Mouse (Mus musculus) limb, embryonic 15.5 days (tissue): ENCODE measurements around the gene Kpna3. TPM values are rescaled to one million over a fixed set of nuclear protein-coding genes. Genes with fewer than 3 reads are reported as not detected.

Experiments used
- ATAC-seq: fragments of 200-750 bp; cut with Nextera tagmentation; 2 replicates; pipeline ENCODE4 v1.8.0; 2017; ENCODE audit warnings: low read depth, moderate TSS enrichment; ENCODE audit not compliant: insufficient number of reproducible peaks, low FRiP score, low TSS enrichment
- H3K27ac ChIP-seq: fragments of 300-500 bp; sonication (generic); 2 replicates; pipeline ENCODE4 v1.5.1; 2015; ENCODE audit warnings: moderate library complexity, mild to moderate bottlenecking, inconsistent platforms
- H3K27me3 ChIP-seq: fragments of 300-500 bp; sonication (generic); 2 replicates; pipeline ENCODE4 v1.6.1; 2015; ENCODE audit warnings: inconsistent platforms
- H3K36me3 ChIP-seq: fragments of 300-500 bp; sonication (generic); 2 replicates; pipeline ENCODE4 v1.6.1; 2015; ENCODE audit warnings: inconsistent platforms
- H3K4me1 ChIP-seq: fragments of 300-500 bp; sonication (generic); 2 replicates; pipeline ENCODE4 v1.6.1; 2015; ENCODE audit warnings: inconsistent platforms
- H3K4me2 ChIP-seq: fragments of 300-500 bp; sonication (generic); 2 replicates; pipeline ENCODE4 v1.6.1; 2015; ENCODE audit warnings: mild to moderate bottlenecking, inconsistent platforms
- H3K4me3 ChIP-seq: fragments of 300-500 bp; sonication (generic); 2 replicates; pipeline ENCODE4 v1.5.1; 2015; ENCODE audit warnings: mild to moderate bottlenecking, inconsistent platforms
- H3K9ac ChIP-seq: fragments of 300-500 bp; sonication (generic); 2 replicates; pipeline ENCODE4 v1.6.1; 2015; ENCODE audit warnings: inconsistent platforms
- H3K9me3 ChIP-seq: fragments of 300-500 bp; sonication (generic); 2 replicates; pipeline ENCODE4 v1.6.1; 2016; ENCODE audit warnings: inconsistent platforms
- WGBS: fragments of 180-500 bp; shearing (Covaris S2); methylation state at CpG from one replicate; pipeline ENCODE4 v1.1.7; 2015; 5-methylcytosine and 5-hydroxymethylcytosine counted together
- polyA plus RNA-seq: library from polyadenylated mRNA; unstranded; fragments of >200 nt; fragmentation: Nextera tagmentation; extraction: Ambion mirVana; gene quantifications from 2 replicates; pipeline ENCODE4 v1.2.1, GENCODE M21; 2015

Kpna3 gene
- polyA plus RNA-seq, 1 experiment from 2014 or later = 45.4 TPM

DNA sequence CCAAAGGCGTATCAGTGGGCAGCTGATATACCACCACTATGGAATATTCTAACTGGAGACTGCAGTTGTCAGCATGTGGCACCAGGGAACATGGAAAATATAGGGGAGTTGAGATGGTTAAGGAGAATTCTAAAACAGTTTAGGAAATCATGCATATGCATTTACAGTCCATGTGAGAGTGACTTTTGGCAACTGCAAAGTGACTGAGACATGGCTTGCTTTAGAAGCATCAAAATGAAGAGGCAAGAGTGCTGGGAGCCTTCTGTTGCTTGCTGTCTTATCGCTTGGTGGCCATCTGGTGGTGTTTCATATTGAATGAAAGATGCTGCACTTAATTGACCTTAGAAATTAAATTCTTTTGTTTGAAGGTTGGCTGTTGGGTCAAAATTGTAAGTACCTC lies 72.4 kb downstream of the Kpna3 start:
- H3K27me3 ChIP-seq = no peaks in the 10 kb centered on the region
- H3K4me1 ChIP-seq = 0 out of 2 replicates have a peak, but pooled peaks cover 3% of the 10 kb centered on the region
- no peak overlapping the region for H3K9ac ChIP-seq
- WGBS = 91% methylated on average over 2 of the region's 2 CpGs
- no peak overlapping the region for H3K27ac ChIP-seq
- H3K9me3 ChIP-seq = no peaks in the 10 kb centered on the region
- H3K4me2 ChIP-seq = no peak overlapping the region
- H3K4me3 ChIP-seq = no peak overlapping the region
- peaks cover 28% of the 10 kb centered on the region for H3K36me3 ChIP-seq
- no peak for ATAC-seq

DNA sequence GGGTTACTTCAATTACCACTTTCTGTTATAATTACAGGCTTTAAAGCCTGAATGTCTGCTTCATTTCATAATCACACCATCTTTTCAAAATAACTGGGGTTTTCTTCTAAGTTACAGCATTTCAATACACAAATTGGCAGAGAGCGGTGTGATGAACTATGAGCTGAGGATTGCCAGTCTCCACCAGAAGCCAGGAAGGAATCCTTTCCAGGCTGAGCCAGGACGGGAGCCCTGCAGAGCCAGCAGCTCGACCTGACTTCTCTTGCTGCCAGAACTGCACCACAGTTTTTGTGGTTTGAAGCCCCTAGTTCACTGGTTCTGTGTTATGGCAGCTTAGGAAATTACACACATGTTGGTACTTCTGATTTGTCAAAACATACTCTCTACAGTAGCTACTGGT lies 75.0 kb downstream of the Kpna3 start:
- ATAC-seq = no peak
- peaks cover 8% of the 10 kb centered on the region; the same call in 1 of the 2 replicates for H3K4me1 ChIP-seq
- 80% methylated on average over 3 of the region's 3 CpGs for WGBS

DNA sequence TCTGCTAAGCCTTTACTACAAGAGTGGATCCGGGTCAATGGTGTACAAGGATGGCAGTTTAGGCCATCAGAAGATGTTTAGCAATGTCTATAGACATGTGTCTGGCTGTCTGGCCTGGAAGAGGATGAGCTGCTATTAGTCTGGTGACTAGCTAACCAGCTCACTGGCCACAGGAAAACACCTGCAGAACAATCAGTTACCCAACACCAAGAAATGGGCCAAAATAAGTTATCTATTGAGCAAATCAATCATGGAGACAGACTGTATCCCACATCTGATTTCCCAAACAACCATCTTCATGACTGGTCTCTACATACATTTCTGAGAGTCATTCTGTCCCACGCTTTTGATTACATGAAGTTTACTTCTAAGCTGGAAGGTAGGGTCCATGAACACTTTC lies 75.9 kb downstream of the Kpna3 start:
- Histone ChIP-seq H3K27me3 (no peaks in the 10 kb centered on the region), H3K9me3 (no peaks in the 10 kb centered on the region), H3K4me2 (no peak overlapping the region), H3K36me3 (peaks cover 10% of the 10 kb centered on the region), H3K27ac (no peak overlapping the region; the same call in 1 of the 2 replicates), H3K4me3 (no peak overlapping the region), H3K4me1 (peaks cover 8% of the 10 kb centered on the region), H3K9ac (no peak overlapping the region)
- 95% methylated on average over 2 of the region's 2 CpGs for WGBS
- ATAC-seq = no peak

More for the DNA sequence above, 75.0 kb downstream of the Kpna3 start:
- H3K36me3 ChIP-seq = peaks cover 12% of the 10 kb centered on the region
- H3K9me3 ChIP-seq = no peaks in the 10 kb centered on the region
- no peaks in the 10 kb centered on the region for H3K27me3 ChIP-seq
- no peak overlapping the region for H3K27ac ChIP-seq
- H3K9ac ChIP-seq = no peak overlapping the region
- no peak overlapping the region for H3K4me3 ChIP-seq
- no peak overlapping the region for H3K4me2 ChIP-seq

DNA sequence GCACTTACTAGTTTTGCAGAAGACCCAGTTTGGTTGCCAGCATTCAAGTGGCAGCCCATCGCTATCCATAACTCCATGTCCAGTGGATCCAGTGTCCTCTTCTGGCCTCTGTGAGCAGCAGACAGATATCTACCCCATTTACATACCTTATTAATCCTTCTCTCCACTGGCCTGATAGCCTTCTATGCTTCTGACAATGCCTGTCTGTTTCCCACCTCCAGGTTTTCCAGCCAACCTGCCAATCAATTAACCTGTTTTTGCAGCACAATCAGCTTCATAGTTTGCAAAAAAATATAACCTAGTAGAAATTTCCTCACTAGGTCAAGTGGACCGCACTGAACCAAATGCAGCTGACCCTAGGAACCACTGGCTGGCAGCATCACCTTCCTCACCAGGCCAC lies 77.4 kb downstream of the Kpna3 start:
- no peak for ATAC-seq
- H3K9me3 ChIP-seq = no peaks in the 10 kb centered on the region
- H3K36me3 ChIP-seq = peaks cover 8% of the 10 kb centered on the region
- no peak overlapping the region for H3K9ac ChIP-seq
- 94% methylated on average over 2 of the region's 2 CpGs for WGBS
- H3K4me1 ChIP-seq = peaks cover 8% of the 10 kb centered on the region
- no peak overlapping the region for H3K27ac ChIP-seq
- no peak overlapping the region for H3K4me2 ChIP-seq
- no peak overlapping the region for H3K4me3 ChIP-seq
- no peaks in the 10 kb centered on the region for H3K27me3 ChIP-seq

DNA sequence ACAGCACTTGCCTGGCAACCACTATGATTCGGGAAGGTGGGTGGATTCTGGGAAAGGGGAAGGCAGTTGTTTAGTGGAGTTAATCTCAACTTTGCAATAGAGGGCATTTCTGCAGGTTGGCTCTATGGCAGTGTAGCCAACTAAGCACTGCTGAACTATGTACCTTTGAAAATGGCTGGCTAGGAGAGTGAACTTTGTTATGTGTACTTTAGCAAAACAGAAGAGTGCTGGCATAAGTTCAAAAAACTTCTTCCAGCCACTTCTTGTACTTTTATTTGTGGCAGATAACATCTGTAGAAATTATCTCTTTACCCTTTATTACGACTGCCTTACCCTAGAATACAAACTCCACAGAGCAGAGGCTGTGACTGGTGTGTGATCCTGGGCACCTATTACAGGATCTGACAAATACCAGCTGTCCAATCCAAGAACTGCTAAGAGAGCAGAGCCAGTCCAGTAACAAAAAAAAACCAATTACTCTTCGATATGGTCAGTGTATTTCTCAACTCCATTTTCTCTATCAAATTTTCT lies 78.6 kb downstream of the Kpna3 start:
- peak overlapping the region; percentile 58; the same call in 1 of the 2 replicates for H3K4me2 ChIP-seq
- H3K27me3 ChIP-seq = no peaks in the 10 kb centered on the region
- no peak for ATAC-seq
- no peaks in the 10 kb centered on the region for H3K9me3 ChIP-seq
- H3K27ac ChIP-seq = no peak overlapping the region
- H3K4me1 ChIP-seq = peaks cover 8% of the 10 kb centered on the region
- 0 out of 2 replicates have a peak overlapping the region, but pooled peaks have one; percentile 70 for H3K4me3 ChIP-seq
- 56% methylated on average over 3 of the region's 3 CpGs for WGBS
- H3K9ac ChIP-seq = no peak overlapping the region
- H3K36me3 ChIP-seq = peaks cover 2% of the 10 kb centered on the region; the same call in 1 of the 2 replicates

DNA sequence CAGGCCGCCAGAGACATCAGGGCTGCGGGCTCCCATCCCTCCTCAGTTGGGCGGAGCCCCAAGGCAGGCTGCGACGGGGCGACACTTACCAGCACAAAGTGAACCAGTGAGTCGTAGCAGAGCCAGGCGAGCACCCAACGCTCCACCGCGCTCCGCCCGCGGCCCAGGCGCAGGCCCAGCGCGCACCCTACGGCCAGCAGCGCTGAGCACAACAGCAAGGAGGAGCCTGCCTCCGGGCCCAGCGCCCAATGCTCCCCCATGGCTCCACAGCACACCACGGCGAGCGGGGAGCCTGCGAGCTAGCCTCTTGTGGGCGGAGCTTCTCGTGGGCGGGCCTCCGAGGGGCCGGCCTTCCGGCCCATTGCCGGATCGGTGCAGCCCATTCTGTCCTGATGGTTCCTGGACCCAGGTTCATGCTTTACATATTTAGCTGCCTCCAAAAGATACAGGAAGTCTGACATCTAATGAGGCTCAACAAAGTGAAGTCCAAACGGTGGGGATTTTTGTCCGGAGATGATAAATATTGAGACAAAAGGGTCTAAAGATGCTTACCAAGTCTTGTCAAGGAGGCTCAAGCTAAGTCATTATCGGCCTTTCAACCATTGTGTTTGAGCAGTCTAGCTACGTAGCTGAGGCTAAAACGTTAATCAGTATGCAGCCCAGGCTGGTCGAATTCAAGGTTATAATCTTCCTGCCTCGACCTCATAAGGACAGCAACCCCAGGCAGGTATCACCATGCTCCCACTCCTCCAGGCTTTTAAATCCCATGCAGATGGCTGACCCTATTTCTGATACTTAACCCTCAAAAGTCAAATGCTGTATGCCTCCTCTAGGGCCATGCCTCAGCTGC lies 79.3 kb downstream of the Kpna3 start, which contains the start of gene Ebpl:
TSS of gene Ebpl (minus strand) at position 309 of the 850 bp plus-strand sequence.
- Histone ChIP-seq H3K4me2 (peak within 1 kb of the TSS; percentile 58), H3K9ac (peak within 1 kb of the TSS; percentile 61), H3K27me3 (no peaks in the 10 kb centered on the region), H3K9me3 (no peaks in the 10 kb centered on the region), H3K27ac (peak within 1 kb of the TSS; percentile 86), H3K4me1 (peaks cover 8% of the 10 kb centered on the region), H3K4me3 (peak within 1 kb of the TSS; percentile 70), H3K36me3 (no peaks in the 10 kb centered on the region; the same call in 1 of the 2 replicates)
- under 1% methylated on average over 40 of the region's 40 CpGs for WGBS
- ATAC-seq = peak; percentile 90

DNA sequence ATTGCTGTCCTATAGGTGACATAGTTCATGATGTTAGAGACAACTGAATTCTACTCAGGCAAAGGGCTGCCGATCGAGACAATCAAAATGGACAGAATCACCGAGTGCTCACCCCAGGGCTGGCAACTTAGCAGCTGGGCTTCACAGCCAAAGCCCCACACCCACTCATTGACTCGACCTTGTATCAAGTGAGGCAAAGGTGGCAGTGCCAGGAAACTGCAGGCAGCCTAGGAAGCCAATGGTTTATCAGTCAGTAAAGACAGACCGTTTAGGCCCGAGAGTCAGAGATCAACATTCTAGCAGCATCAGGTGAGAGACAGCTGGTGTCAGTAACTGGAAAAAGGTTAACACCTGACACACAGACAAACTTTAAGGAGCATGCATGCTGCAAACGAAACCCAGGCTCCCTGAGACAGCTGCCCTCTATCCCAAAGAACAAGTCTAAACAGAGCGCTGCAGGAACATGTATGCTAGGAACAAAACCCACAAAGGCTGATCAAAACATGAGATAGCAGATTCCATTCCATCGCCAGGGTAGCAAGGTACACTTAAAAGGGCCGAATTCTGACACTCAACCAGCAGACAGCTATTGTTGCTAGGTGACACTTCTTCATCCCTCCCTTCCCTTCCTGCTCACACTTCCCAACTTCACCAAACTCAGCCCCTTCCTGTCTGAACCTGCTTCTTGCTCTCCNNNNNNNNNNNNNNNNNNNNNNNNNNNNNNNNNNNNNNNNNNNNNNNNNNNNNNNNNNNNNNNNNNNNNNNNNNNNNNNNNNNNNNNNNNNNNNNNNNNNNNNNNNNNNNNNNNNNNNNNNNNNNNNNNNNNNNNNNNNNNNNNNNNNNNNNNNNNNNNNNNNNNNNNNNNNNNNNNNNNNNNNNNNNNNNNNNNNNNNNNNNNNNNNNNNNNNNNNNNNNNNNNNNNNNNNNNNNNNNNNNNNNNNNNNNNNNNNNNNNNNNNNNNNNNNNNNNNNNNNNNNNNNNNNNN lies 85.1 kb downstream of the Kpna3 start:
- no peak overlapping the region for H3K9ac ChIP-seq
- peaks cover 4% of the 10 kb centered on the region; the same call in 1 of the 2 replicates for H3K4me1 ChIP-seq
- 71% methylated on average over 10 of the region's 10 CpGs for WGBS
- H3K4me3 ChIP-seq = no peak overlapping the region
- no peaks in the 10 kb centered on the region; the same call in 1 of the 2 replicates for H3K36me3 ChIP-seq
- H3K4me2 ChIP-seq = no peak overlapping the region
- ATAC-seq = no peak
- H3K27ac ChIP-seq = no peak overlapping the region
- no peaks in the 10 kb centered on the region for H3K27me3 ChIP-seq
- no peaks in the 10 kb centered on the region for H3K9me3 ChIP-seq

DNA sequence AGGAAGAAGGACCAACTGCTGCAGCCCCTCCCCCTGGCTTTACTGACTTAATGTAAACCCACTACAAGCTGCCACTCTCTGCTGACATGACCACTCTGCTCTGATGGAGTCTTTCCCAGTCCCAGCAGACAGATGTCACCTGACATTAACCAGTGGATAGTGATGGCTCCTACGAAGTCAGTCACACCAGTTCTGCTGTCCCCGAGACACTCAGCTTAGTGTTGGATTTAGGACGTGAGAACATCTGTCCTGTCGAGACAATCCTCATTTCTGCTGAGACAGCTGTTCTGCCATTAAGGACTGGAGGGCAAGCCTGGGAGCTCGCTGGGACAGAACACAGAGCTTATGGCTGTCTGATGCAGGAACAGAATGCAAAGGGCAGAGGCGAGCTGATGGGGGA lies 88.9 kb downstream of the Kpna3 start:
- Histone ChIP-seq H3K9me3 (no peaks in the 10 kb centered on the region), H3K36me3 (no peaks in the 10 kb centered on the region), H3K27ac (no peak overlapping the region), H3K4me2 (no peak overlapping the region), H3K27me3 (no peaks in the 10 kb centered on the region), H3K4me1 (0 out of 2 replicates have a peak, but pooled peaks cover 4% of the 10 kb centered on the region), H3K4me3 (no peak overlapping the region), H3K9ac (no peak overlapping the region)
- WGBS = 53% methylated on average over 6 of the region's 6 CpGs
- no peak for ATAC-seq

DNA sequence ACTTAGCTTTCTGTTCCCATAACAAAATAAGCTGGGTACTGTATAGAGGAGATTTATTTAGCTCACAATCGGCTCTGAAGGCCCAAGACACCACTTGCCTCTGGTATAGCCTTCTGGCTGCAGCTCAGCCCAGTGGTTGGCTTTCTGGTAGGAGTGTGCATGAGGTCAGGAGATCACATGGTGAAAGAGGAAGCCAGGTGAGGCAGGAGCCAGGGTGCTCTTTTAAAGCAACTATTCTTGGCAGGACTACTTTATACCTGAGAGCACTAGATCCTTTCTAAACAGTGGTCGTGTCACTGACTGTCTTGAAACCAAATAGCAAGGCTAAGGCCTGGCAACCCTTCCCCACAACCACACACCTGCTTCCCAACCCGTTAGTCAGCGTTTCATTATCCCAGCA lies 89.8 kb downstream of the Kpna3 start:
- no peak for ATAC-seq
- Histone ChIP-seq H3K4me2 (no peak overlapping the region), H3K4me1 (0 out of 2 replicates have a peak, but pooled peaks cover 4% of the 10 kb centered on the region), H3K4me3 (no peak overlapping the region), H3K27me3 (no peaks in the 10 kb centered on the region), H3K9ac (no peak overlapping the region), H3K36me3 (no peaks in the 10 kb centered on the region), H3K27ac (no peak overlapping the region), H3K9me3 (no peaks in the 10 kb centered on the region)
- 88% methylated on average over 4 of the region's 4 CpGs for WGBS

DNA sequence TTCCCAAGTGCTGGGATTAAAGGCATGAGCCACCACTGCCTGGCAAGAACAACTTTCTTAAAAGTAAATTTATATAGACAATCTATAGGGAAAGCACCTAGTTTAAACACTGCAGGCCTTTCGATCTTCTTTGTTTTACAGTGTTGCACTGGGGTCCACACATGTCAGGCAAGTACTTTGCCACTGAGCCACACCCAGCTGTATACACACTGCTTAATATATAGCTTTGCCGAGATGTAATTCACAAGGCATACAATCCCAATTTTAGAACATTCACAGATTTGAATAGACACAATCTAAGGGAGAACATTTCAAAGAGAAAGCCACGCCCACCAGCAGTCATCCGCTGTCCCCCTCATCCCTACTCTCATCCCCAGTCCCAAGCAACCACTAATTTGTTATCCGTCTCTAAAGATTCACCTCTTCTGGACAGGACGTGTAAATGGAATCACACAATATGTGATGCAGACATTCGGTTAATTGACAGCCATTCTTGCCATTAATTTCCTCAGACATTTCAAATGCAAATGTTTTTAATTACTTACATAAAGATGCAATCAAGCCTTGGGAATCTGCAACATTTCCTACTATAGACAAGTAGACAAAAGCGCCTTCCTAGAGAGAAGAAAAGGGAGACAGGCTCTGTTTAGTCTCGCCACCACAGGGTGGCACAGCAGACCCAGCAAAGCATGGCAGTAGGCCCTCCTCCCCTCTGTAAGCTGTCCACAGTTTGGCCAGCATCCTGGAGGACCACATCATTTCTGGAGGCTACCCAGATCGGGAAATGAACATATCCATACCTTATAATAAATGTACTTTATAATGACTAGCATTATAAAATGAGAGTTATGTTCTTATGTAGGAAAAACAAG lies 92.6 kb downstream of the Kpna3 start:
- Histone ChIP-seq H3K4me2 (no peak overlapping the region), H3K36me3 (no peaks in the 10 kb centered on the region), H3K27ac (no peak overlapping the region), H3K4me3 (no peak overlapping the region), H3K9ac (no peak overlapping the region), H3K27me3 (no peaks in the 10 kb centered on the region), H3K4me1 (0 out of 2 replicates have a peak, but pooled peaks cover 3% of the 10 kb centered on the region), H3K9me3 (no peaks in the 10 kb centered on the region)
- ATAC-seq = no peak
- 77% methylated on average over 10 of the region's 10 CpGs for WGBS

DNA sequence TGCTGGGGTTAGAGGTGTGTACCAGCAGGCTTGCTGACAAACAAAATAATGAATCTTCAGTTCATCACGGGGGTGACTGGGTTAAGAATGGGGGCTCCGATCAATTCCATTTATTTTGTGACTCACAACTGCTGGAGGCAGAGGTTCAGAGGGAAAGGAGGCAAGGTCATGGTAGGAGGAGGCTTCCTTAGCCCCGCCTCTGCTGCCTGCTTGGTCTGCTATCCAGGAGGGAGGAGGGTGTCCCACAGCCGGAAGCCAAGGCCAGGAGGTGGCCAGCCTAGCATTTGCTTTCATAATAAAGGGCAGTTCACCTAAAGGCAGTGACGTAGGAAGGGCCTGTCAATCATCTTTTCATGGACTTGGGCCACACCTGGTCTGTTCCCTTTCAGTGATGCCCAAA lies 95.1 kb downstream of the Kpna3 start:
- ATAC-seq = no peak
- no peak overlapping the region for H3K27ac ChIP-seq
- H3K9ac ChIP-seq = no peak overlapping the region
- H3K9me3 ChIP-seq = no peaks in the 10 kb centered on the region
- no peaks in the 10 kb centered on the region for H3K27me3 ChIP-seq
- H3K4me3 ChIP-seq = no peak overlapping the region
- no peaks in the 10 kb centered on the region for H3K4me1 ChIP-seq
- 0 out of 2 replicates have a peak, but pooled peaks cover 4% of the 10 kb centered on the region for H3K36me3 ChIP-seq
- 67% methylated on average over 4 of the region's 5 CpGs for WGBS
- no peak overlapping the region for H3K4me2 ChIP-seq
